Mouse (Mus musculus) ES-Bruce4 (cell line): Measurements from ENCODE around the gene Hbq1a. TPM values are rescaled to one million over a fixed set of nuclear protein-coding genes. Genes with fewer than 3 reads are reported as not detected.

Experiments used
- H3K27ac ChIP-seq: 2 replicates; pipeline ENCODE4 v1.5.1; 2012; ENCODE audit warnings: low read length, inconsistent platforms; ENCODE audit not compliant: insufficient read depth
- H3K27me3 ChIP-seq: 2 replicates; pipeline ENCODE4 v1.6.1; 2012; ENCODE audit warnings: mild to moderate bottlenecking, low read length, inconsistent platforms; ENCODE audit not compliant: control insufficient read depth, poor library complexity, insufficient read depth, severe bottlenecking
- H3K36me3 ChIP-seq: 2 replicates; pipeline ENCODE4 v1.6.1; 2012; ENCODE audit warnings: inconsistent platforms, mild to moderate bottlenecking, low read length, moderate library complexity; ENCODE audit not compliant: control insufficient read depth, poor library complexity, insufficient read depth, severe bottlenecking
- H3K4me1 ChIP-seq: one replicate; pipeline ENCODE4 v1.8.1; 2011; ENCODE audit warnings: low read length; ENCODE audit not compliant: control insufficient read depth, insufficient read depth
- H3K4me3 ChIP-seq: 2 replicates; pipeline ENCODE4 v1.5.1; 2011; ENCODE audit warnings: low read depth, mild to moderate bottlenecking, low read length
- H3K9ac ChIP-seq: 2 replicates; pipeline ENCODE4 v1.6.1; 2012; ENCODE audit warnings: low read depth, mild to moderate bottlenecking, inconsistent platforms; ENCODE audit not compliant: poor library complexity, severe bottlenecking
- H3K9me3 ChIP-seq: replicated peaks from 2 replicates; pipeline ENCODE4 v1.6.1; 2012; ENCODE audit warnings: mild to moderate bottlenecking, low read length, inconsistent platforms; ENCODE audit not compliant: control insufficient read depth, poor library complexity, insufficient read depth, severe bottlenecking
- CTCF ChIP-seq: IDR thresholded peaks from one replicate; pipeline ENCODE4 v1.8.1; 2011; ENCODE audit warnings: low read depth, low read length
- EP300 ChIP-seq: IDR thresholded peaks from 2 replicates; pipeline ENCODE4 v1.6.1; 2011; ENCODE audit warnings: low read depth, low read length; ENCODE audit not compliant: insufficient read depth
- POLR2A ChIP-seq: IDR thresholded peaks from one replicate; pipeline ENCODE4 v1.8.1; 2011; ENCODE audit warnings: low read length; ENCODE audit not compliant: insufficient read depth
- polyA plus RNA-seq: library from polyadenylated mRNA; stranded (reverse); fragments of >200 nt; gene quantifications from 2 replicates; pipeline ENCODE4 v1.2.4, GENCODE M21; 2011; ENCODE audit warnings: low read depth; ENCODE audit not compliant: missing spikeins, insufficient read depth, insufficient read length

Hbq1a gene
- polyA plus RNA-seq, 1 experiment: not detected

- Histone ChIP-seq H3K4me3 (peak within 1 kb of the TSS; percentile 89), H3K9ac (peak within 1 kb of the TSS; percentile 94), H3K36me3 (no peaks in the 10 kb centered on the region), H3K4me1 (peaks cover 3% of the 10 kb centered on the region), H3K27me3 (0 out of 2 replicates have a peak, but pooled peaks cover 3% of the 10 kb centered on the region), H3K9me3 (no peaks in the 10 kb centered on the region), H3K27ac (no peak within 1 kb of the TSS)
- no peak for TF ChIP-seq CTCF
- TF ChIP-seq EP300: no peak
These were observed 48.0 kb downstream of the Hbq1a start, which contains the start of gene Sh3pxd2b for GRCm38 (mm10) chr11:32347607-32348432. Sh3pxd2b (plus strand) TSS chr11:32347820.

GRCm38 (mm10) chr11:32348433-32349283 lies 48.8 kb downstream of the Hbq1a start:
- no peak for TF ChIP-seq EP300
- no peak for TF ChIP-seq POLR2A
- no peak for TF ChIP-seq CTCF
- Histone ChIP-seq H3K9me3 (no peaks in the 10 kb centered on the region), H3K27ac (no peak overlapping the region), H3K4me3 (peak overlapping the region; percentile 89), H3K27me3 (0 out of 2 replicates have a peak, but pooled peaks cover 3% of the 10 kb centered on the region), H3K9ac (peak overlapping the region; percentile 94), H3K4me1 (peaks cover 3% of the 10 kb centered on the region), H3K36me3 (no peaks in the 10 kb centered on the region)

GRCm38 (mm10) chr11:32349284-32349953 lies 49.5 kb downstream of the Hbq1a start:
- 0 out of 2 replicates have a peak, but pooled peaks cover 3% of the 10 kb centered on the region for H3K27me3 ChIP-seq
- peaks cover 3% of the 10 kb centered on the region for H3K4me1 ChIP-seq
- H3K27ac ChIP-seq: no peak overlapping the region
- H3K36me3 ChIP-seq: no peaks in the 10 kb centered on the region
- H3K9ac ChIP-seq: no peak overlapping the region
- TF ChIP-seq CTCF (no peak), EP300 (no peak), POLR2A (no peak)
- H3K9me3 ChIP-seq: no peaks in the 10 kb centered on the region
- H3K4me3 ChIP-seq: no peak overlapping the region

Other genes starting within 250 kb of the Hbq1a start
- gene Il9r, start 99.8 kb upstream of the Hbq1a start, polyA plus RNA-seq: not detected in 2 replicates
- gene Snrnp25, start 94.7 kb upstream of the Hbq1a start, polyA plus RNA-seq: 30.4 and 32.3 TPM in 2 replicates
- gene Rhbdf1, start 77.8 kb upstream of the Hbq1a start, polyA plus RNA-seq: 26.8 and 33.3 TPM in 2 replicates
- 18.4 and 20.5 TPM in 2 replicates for gene Mpg, start 73.6 kb upstream of the Hbq1a start, polyA plus RNA-seq
- gene Nprl3, start 32.4 kb upstream of the Hbq1a start, polyA plus RNA-seq: 31.5 and 31.6 TPM in 2 replicates
- not detected in 2 replicates for gene Hba-x, start 23.7 kb upstream of the Hbq1a start, polyA plus RNA-seq
- 1.2 and 1.6 TPM in 2 replicates for gene Hba-a1, start 16.6 kb upstream of the Hbq1a start, polyA plus RNA-seq
- not detected in 2 replicates for gene Hbq1b, start 13.1 kb upstream of the Hbq1a start, polyA plus RNA-seq
- gene Hba-a2, start 3.6 kb upstream of the Hbq1a start, polyA plus RNA-seq: 5.6 and 10.3 TPM in 2 replicates
- gene Sh3pxd2b, start 47.8 kb downstream of the Hbq1a start, polyA plus RNA-seq: 5.9 and 6.1 TPM in 2 replicates
- gene Ubtd2, start 155.3 kb downstream of the Hbq1a start, polyA plus RNA-seq: 25.1 and 25.9 TPM in 2 replicates
- not detected in 2 replicates for gene Efcab9, start 232.0 kb downstream of the Hbq1a start, polyA plus RNA-seq
- gene Stk10, start 233.2 kb downstream of the Hbq1a start, polyA plus RNA-seq: 7.2 and 7.3 TPM in 2 replicates